Mouse (Mus musculus) lung, postnatal 0 days (tissue): ENCODE results near the gene Nipal4.

Experiments
- CTCF ChIP-seq: IDR thresholded peaks from 2 replicates; pipeline ENCODE4 v1.5.1; 2016; ENCODE audit warnings: antibody characterized with exemption, mild to moderate bottlenecking
- EP300 ChIP-seq: IDR thresholded peaks from 2 replicates; pipeline ENCODE4 v1.6.1; 2016; ENCODE audit warnings: antibody characterized with exemption, mild to moderate bottlenecking, control low read depth

- no peak for TF ChIP-seq CTCF
- no peak for TF ChIP-seq EP300
These were observed 23.0 kb downstream of the Nipal4 start for GRCm38 (mm10) chr11:46143342-46143741.
